Mouse (Mus musculus): ENCODE measurements around the gene Spef1. TPM values are rescaled to one million over a fixed set of nuclear protein-coding genes. Genes with fewer than 3 reads are reported as not detected.
A peak's percentile ranks its signal among the peaks of the same experiment; 100 is the strongest.

Gene Spef1
- polyA plus RNA-seq, 1 experiment from 2014 or later = 11.5 TPM

GRCm38 (mm10) chr2:131191005-131191390, 3.9 kb upstream of the Spef1 start:
- Histone ChIP-seq H3K4me2 (replicated peaks) (no peak overlapping the region), H3K4me1 (replicated peaks; ENCODE audit: control insufficient read depth, insufficient read depth, low read length) (peaks cover 29% of the 10 kb centered on the region), H3K27me3 (ENCODE audit: control insufficient read depth, insufficient read depth, low read length) (no peaks in the 10 kb centered on the region), H3K36me3 (replicated peaks; ENCODE audit: control insufficient read depth, insufficient read depth) (peaks cover 14% of the 10 kb centered on the region), H3K4me3 (replicated peaks; ENCODE audit: low read length) (no peak overlapping the region), H3K9me3 (ENCODE audit: control insufficient read depth, low read length) (no peaks in the 10 kb centered on the region), H3K27ac (peak overlapping the region; percentile 66), H3K9ac (no peak overlapping the region)
- 71% methylated on average over 7 of the region's 7 CpGs for WGBS
- ATAC-seq (ENCODE audit: low FRiP score) (no peak), DNase-seq (ENCODE audit: low spot score) (no peak)

GRCm38 (mm10) chr2:131190344-131191004, 3.4 kb upstream of the Spef1 start:
- peaks cover 29% of the 10 kb centered on the region for H3K4me1 ChIP-seq (replicated peaks; ENCODE audit: control insufficient read depth, insufficient read depth, low read length)
- H3K36me3 ChIP-seq (replicated peaks; ENCODE audit: control insufficient read depth, insufficient read depth) = peaks cover 14% of the 10 kb centered on the region
- peak overlapping the region; percentile 66 for H3K27ac ChIP-seq
- WGBS = 11% methylated on average over 10 of the region's 10 CpGs
- no peak overlapping the region for H3K4me3 ChIP-seq (replicated peaks; ENCODE audit: low read length)
- no peak overlapping the region for H3K9ac ChIP-seq
- no peaks in the 10 kb centered on the region for H3K27me3 ChIP-seq (ENCODE audit: control insufficient read depth, insufficient read depth, low read length)
- H3K4me2 ChIP-seq (replicated peaks) = no peak overlapping the region
- peak; percentile 63 for DNase-seq (ENCODE audit: low spot score)
- ATAC-seq (ENCODE audit: low FRiP score) = peak; percentile 51
- no peaks in the 10 kb centered on the region for H3K9me3 ChIP-seq (ENCODE audit: control insufficient read depth, low read length)

GRCm38 (mm10) chr2:131189521-131190309, 2.6 kb upstream of the Spef1 start:
- Histone ChIP-seq H3K9me3 (ENCODE audit: control insufficient read depth, low read length) (no peaks in the 10 kb centered on the region), H3K9ac (no peak overlapping the region), H3K27ac (peak overlapping the region; percentile 66; the same call in 1 of the 2 replicates), H3K4me3 (replicated peaks; ENCODE audit: low read length) (no peak overlapping the region), H3K27me3 (ENCODE audit: control insufficient read depth, insufficient read depth, low read length) (no peaks in the 10 kb centered on the region), H3K4me2 (replicated peaks) (peak overlapping the region; percentile 4; the same call in 1 of the 2 replicates), H3K4me1 (replicated peaks; ENCODE audit: control insufficient read depth, insufficient read depth, low read length) (peaks cover 29% of the 10 kb centered on the region), H3K36me3 (replicated peaks; ENCODE audit: control insufficient read depth, insufficient read depth) (peaks cover 14% of the 10 kb centered on the region)
- ATAC-seq (ENCODE audit: low FRiP score) (no peak), DNase-seq (ENCODE audit: low spot score) (no peak)
- WGBS = 39% methylated on average over 5 of the region's 5 CpGs

GRCm38 (mm10) chr2:131188311-131188710, 1.2 kb upstream of the Spef1 start:
- peak overlapping the region; percentile 61; the same call in 1 of the 2 replicates for H3K4me2 ChIP-seq (replicated peaks)
- DNase-seq (ENCODE audit: low spot score) = no peak
- H3K27me3 ChIP-seq (ENCODE audit: control insufficient read depth, insufficient read depth, low read length) = no peaks in the 10 kb centered on the region
- H3K9ac ChIP-seq = no peak overlapping the region
- no peak for ATAC-seq (ENCODE audit: low FRiP score)
- no peak overlapping the region for H3K4me3 ChIP-seq (replicated peaks; ENCODE audit: low read length)
- H3K4me1 ChIP-seq (replicated peaks; ENCODE audit: control insufficient read depth, insufficient read depth, low read length) = peaks cover 29% of the 10 kb centered on the region
- H3K36me3 ChIP-seq (replicated peaks; ENCODE audit: control insufficient read depth, insufficient read depth) = peaks cover 4% of the 10 kb centered on the region
- WGBS = 93% methylated on average over 5 of the region's 5 CpGs
- no peaks in the 10 kb centered on the region for H3K9me3 ChIP-seq (ENCODE audit: control insufficient read depth, low read length)
- H3K27ac ChIP-seq = no peak overlapping the region

- Histone ChIP-seq H3K27me3 (ENCODE audit: control insufficient read depth, insufficient read depth, low read length) (no peaks in the 10 kb centered on the region), H3K9ac (peak overlapping the region; percentile 64), H3K4me3 (replicated peaks; ENCODE audit: low read length) (peak overlapping the region; percentile 56), H3K4me1 (replicated peaks; ENCODE audit: control insufficient read depth, insufficient read depth, low read length) (peaks cover 29% of the 10 kb centered on the region), H3K4me2 (replicated peaks) (peak overlapping the region; percentile 61), H3K36me3 (replicated peaks; ENCODE audit: control insufficient read depth, insufficient read depth) (no peaks in the 10 kb centered on the region), H3K9me3 (ENCODE audit: control insufficient read depth, low read length) (no peaks in the 10 kb centered on the region), H3K27ac (no peak overlapping the region)
- no peak for DNase-seq (ENCODE audit: low spot score)
- 19% methylated on average over 3 of the region's 3 CpGs for WGBS
- no peak for ATAC-seq (ENCODE audit: low FRiP score)
Measured at GRCm38 (mm10) chr2:131187602-131187922, 480 bp upstream of the Spef1 start.

GRCm38 (mm10) chr2:131186343-131186742, 739 bp downstream of the Spef1 start:
- DNase-seq (ENCODE audit: low spot score) (no peak), ATAC-seq (ENCODE audit: low FRiP score) (peak; percentile 11; the same call in 1 of the 2 replicates)
- H3K27ac ChIP-seq = peak overlapping the region; percentile 55; the same call in 1 of the 2 replicates
- H3K9ac ChIP-seq = peak overlapping the region; percentile 64
- H3K4me3 ChIP-seq (replicated peaks; ENCODE audit: low read length) = peak overlapping the region; percentile 56
- H3K36me3 ChIP-seq (replicated peaks; ENCODE audit: control insufficient read depth, insufficient read depth) = no peaks in the 10 kb centered on the region
- no peaks in the 10 kb centered on the region for H3K9me3 ChIP-seq (ENCODE audit: control insufficient read depth, low read length)
- H3K27me3 ChIP-seq (ENCODE audit: control insufficient read depth, insufficient read depth, low read length) = no peaks in the 10 kb centered on the region
- H3K4me1 ChIP-seq (replicated peaks; ENCODE audit: control insufficient read depth, insufficient read depth, low read length) = peaks cover 29% of the 10 kb centered on the region
- peak overlapping the region; percentile 61 for H3K4me2 ChIP-seq (replicated peaks)
- under 1% methylated on average over 14 of the region's 14 CpGs for WGBS

- peak within 1 kb of the TSS; percentile 73 for H3K4me3 ChIP-seq (replicated peaks; ENCODE audit: low read length)
- H3K9ac ChIP-seq = peak within 1 kb of the TSS; percentile 86
- 2% methylated on average over 45 of the region's 57 CpGs for WGBS
Measured at GRCm38 (mm10) chr2:131179990-131180587, 7.0 kb downstream of the Spef1 start, which contains the start of gene Cenpb. TSS of gene Cenpb (minus strand) at chr2:131180067.

GRCm38 (mm10) chr2:131179246-131179886, 7.7 kb downstream of the Spef1 start:
- Histone ChIP-seq H3K4me1 (replicated peaks; ENCODE audit: control insufficient read depth, insufficient read depth, low read length) (peaks cover 40% of the 10 kb centered on the region), H3K27ac (peak overlapping the region; percentile 97), H3K27me3 (ENCODE audit: control insufficient read depth, insufficient read depth, low read length) (no peaks in the 10 kb centered on the region), H3K9ac (peak overlapping the region; percentile 86), H3K4me2 (replicated peaks) (peak overlapping the region; percentile 99), H3K4me3 (replicated peaks; ENCODE audit: low read length) (peak overlapping the region; percentile 73), H3K9me3 (ENCODE audit: control insufficient read depth, low read length) (no peaks in the 10 kb centered on the region), H3K36me3 (replicated peaks; ENCODE audit: control insufficient read depth, insufficient read depth) (peaks cover 11% of the 10 kb centered on the region; the same call in 1 of the 2 replicates)
- under 1% methylated on average over 67 of the region's 67 CpGs for WGBS
- DNase-seq (ENCODE audit: low spot score) (peak; percentile 63), ATAC-seq (ENCODE audit: low FRiP score) (peak; percentile 75)

More at GRCm38 (mm10) chr2:131179990-131180587, 7.0 kb downstream of the Spef1 start, which contains the start of gene Cenpb:
- Histone ChIP-seq H3K27ac (peak within 1 kb of the TSS; percentile 97), H3K27me3 (ENCODE audit: control insufficient read depth, insufficient read depth, low read length) (no peaks in the 10 kb centered on the region), H3K4me1 (replicated peaks; ENCODE audit: control insufficient read depth, insufficient read depth, low read length) (peaks cover 33% of the 10 kb centered on the region), H3K36me3 (replicated peaks; ENCODE audit: control insufficient read depth, insufficient read depth) (peaks cover 11% of the 10 kb centered on the region; the same call in 1 of the 2 replicates), H3K9me3 (ENCODE audit: control insufficient read depth, low read length) (no peaks in the 10 kb centered on the region), H3K4me2 (replicated peaks) (peak within 1 kb of the TSS; percentile 99)
- DNase-seq (ENCODE audit: low spot score) (peak; percentile 89), ATAC-seq (ENCODE audit: low FRiP score) (peak; percentile 88)
